ENCODE assay signal across 14 mouse cellular contexts in genomic region chr2:166754760-166755159, GRCm38 (mm10).
"Had no signal": no experiment of that assay in that cellular context is flagged by ENCODE, and none has a peak within 500 bp of the region (broad histone marks: within the 10 kb centered on the region; RNA-seq: fewer than 3 reads in every experiment).

No protein-coding gene starts in this region.

- ATAC-seq: midbrain, embryonic 13.5 days had no signal

- H3K4me1 ChIP-seq: liver, embryonic 13.5 days; midbrain, embryonic 13.5 days; stomach, embryonic 15.5 days had no signal

- DNase-seq: kidney, adult 8-10 months; kidney, postnatal 25 days; liver, embryonic 13.5 days; lung, adult 18-20 months; lung, postnatal 36 days; right cerebral cortex, postnatal 14 days; thymus, adult 2 months; thymus, postnatal 36 days had no signal

- H3K27ac ChIP-seq: left cerebral cortex, adult 2 months; limb, embryonic 15.5 days; liver, embryonic 13.5 days; midbrain, embryonic 13.5 days; neural tube, embryonic 12.5 days; stomach, embryonic 15.5 days had no signal

- H3K4me3 ChIP-seq: left cerebral cortex, adult 2 months; limb, embryonic 15.5 days; liver, embryonic 13.5 days; midbrain, embryonic 13.5 days; myocyte; neural tube, embryonic 12.5 days; stomach, embryonic 15.5 days had no signal
